Mouse (Mus musculus) gonadal fat pad, adult 2 months (tissue): ENCODE data around the gene Naxd. TPM values are rescaled to one million over a fixed set of nuclear protein-coding genes. Genes with fewer than 3 reads are reported as not detected.
"Not testable (repeated sequence)": the region's sequence is repeated elsewhere in the genome, so short reads cannot be mapped to it uniquely, and the experiment has no call there.

ENCODE experiments used
- DNase-seq: peaks from one replicate; pipeline ENCODE4 v3.0.0-alpha.2; 2012; ENCODE audit warnings: low read depth
- polyA plus RNA-seq: library from polyadenylated mRNA; depleted of rRNA; stranded (reverse); fragments of >200 nt; gene quantifications from 2 replicates; pipeline ENCODE4 v1.2.3, GENCODE M21; 2012

The Naxd gene
- polyA plus RNA-seq, 1 experiment, result 189 TPM

DNA sequence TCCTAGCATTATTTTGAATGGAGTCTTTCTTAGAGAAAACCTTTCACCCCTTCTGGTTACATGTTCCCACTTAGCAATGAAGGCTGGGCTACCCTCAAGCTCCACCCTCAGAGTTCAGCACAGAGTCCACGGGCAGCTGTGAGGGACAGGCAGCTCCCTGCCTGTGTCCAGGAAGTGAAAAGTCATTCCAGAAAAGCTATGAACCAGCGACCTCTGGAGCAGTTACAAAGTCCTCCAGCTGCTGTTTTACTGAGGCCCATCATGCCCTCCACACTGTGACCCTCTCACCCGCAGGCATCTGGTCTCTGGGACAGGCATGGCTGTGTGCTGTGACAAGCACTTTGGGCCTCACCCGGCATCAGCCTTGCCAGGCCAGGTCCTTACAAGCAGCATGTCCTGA is 24.2 kb upstream of the Naxd start:
- no peak for DNase-seq

DNA sequence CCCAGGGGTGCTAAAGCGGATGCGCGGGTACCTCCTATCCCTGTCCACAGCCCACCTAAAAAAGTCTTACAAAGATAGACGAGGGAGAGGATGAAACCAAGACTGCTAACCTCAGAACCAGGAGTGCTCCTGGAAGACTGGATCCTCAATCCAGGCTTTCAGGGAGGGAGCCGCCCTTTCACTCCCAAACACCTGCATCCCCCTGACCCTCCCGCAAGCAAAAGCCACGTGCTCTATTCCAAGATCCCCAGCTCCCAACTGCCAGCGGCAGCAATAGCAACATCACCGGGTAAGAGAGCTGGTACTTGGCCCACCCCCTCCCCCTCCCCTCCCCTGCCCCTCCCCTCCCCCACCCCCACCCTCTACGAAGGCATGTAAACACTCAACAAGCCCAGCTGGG is 21.9 kb upstream of the Naxd start:
- DNase-seq, result no peak

DNA sequence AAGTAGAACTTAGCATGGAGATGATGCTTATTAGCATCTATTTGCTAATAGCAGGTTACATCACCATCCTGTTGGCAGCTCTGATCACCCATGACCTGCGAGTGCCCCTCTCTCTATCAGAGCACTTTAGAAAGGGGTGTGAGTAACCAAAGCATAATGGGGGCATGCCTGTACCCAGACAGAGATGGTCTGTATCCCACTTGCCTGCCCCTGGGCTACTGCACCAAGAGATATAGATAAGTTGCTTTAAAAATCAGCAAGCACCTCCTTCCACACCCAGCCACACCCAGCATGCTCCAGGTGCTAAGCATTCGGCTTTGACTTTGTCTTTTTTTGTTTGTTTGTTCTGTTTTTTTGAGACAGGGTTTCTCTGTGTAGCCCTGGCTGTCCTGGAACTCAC is 21.4 kb upstream of the Naxd start:
- no peak for DNase-seq

DNA sequence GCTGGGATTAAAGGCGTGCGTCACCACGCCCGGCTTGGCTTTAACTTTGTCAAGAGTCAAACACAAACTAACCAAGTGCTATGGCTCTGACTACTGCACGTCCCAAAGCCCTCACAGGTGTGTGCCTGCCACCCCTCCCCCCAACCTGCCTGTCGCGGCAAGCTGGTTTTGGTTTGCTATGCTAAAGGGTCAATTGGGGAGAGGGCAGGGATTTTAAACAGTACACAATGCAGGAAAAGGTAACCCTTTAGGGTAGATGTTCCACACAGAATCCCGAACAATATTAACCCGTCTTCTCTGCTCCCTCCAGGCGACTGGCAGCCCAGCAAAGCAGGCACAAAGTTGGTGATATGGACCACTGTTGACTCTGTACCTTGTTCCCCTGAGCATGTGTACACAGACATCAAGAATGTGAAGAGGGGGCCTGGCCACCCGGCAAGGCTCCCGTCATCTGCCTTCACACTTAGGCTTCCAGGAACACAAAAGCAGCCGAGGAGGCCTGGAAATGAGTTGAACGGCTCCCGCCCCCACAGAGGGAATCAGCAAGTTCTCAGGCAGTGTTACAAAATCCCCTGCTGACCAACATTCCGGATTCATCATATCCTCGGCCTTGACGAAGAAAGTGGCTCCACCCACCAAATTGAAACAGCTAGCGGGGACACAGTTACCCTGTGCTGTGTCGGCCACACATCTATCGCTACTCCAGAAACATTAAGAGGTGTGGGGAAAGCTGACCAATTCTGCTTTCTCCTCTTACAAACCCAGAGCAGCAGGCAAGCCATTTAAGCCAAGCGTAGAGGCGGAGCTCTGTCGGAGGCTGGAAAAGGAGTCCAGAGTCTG is 20.7 kb upstream of the Naxd start:
- DNase-seq, result no peak

DNA sequence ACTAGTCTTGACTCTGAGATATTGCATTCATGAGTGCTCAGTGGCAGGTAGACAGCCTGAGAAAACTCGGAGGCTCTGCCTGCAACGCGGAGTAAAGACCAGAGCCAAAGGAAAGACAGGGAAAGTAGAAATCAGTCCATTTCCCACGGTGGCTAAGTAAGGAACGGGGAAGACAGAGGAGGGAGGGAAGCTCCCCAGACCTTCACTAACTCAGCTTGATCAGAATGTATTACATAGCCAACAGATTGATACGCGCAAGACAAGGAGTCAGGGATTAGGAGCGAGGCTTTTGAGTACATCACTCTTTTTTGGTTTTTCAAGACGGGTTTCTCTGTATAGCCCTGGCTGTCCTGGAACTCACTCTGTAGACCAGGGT is 20.1 kb upstream of the Naxd start:
- no peak for DNase-seq

DNA sequence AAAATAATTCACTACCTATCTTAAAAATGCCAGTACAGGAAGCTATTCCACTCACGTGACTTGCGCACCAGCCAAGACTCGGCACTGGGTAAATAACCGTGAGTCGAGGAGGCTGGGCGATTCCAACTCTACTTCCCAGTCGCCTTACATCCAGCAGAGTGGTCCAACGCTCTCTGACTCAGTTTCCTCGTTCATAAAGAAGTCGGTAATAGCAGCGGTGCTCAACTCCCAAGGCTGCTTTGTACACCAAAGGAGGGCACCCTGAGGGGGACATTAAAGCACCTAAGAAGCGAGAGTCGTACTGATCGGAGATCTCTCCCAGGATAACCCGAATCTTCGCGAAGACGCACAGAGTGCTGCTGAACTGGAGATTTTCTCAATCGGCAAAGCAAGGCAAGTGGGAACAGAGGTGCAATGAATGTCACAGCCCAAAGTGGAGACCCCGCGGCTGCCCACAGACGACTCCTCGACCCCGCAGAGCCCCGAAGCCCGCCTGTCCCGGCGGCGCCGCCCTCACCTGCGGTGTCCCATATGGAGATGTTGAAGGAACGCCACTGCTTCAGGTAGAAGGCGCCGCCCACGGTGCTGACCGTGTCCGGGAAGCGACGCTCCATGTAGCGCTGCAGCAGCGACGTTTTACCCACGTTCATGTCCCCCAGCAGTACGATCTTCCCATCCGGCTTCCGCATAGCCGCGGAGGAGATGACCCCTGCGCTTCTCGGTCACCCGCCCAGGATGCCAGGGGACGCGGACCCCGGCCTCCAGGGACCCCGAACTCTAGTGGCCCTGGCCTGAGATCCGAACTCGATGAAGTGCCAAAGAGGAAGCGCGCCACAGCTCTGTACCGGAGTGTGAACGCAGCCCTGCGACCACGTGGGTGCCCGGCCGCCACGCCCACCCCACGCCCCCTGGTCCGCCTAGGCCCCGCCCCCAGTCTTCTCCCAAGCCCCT is 19.2 kb upstream of the Naxd start, which contains the start of gene Rab20:
Gene Rab20 (minus strand): TSS at position 900 of the 951 bp plus-strand sequence.
- no peak for DNase-seq

DNA sequence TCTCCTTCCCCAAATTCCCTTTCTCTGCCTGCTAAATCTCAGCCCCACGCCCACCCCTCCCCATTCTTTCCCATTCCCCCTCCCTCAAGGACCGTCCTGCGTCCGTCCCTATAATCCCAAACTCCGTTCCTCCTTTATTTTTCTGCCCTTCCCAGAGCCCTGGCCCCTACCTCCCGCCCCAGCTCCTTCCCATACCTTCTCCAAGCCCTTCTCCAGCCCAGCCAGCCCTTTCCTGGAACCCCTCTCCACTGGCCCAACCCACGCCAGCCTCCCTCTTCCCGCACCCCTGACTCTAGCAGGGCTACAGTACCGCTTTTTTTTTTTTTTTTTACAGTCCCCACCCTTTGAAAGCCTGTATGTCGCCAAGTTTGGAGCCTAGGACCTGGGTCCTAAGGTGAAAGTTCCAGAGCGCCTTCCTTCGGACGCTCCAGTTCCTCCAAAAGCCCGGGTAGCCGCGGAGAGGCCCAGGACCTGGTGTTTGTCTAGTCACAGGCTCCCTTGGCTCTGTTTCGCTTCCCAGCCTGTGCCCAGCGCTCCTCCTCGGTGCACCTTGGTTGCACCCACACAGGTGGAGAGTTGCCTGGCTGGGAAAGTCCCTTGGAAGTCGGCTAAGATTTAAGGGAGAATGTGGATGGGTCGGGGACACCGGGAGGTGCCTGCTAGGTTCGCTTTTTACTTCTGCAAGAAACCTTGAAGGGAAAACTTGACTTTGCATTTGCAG is 18.3 kb upstream of the Naxd start:
- no peak for DNase-seq

DNA sequence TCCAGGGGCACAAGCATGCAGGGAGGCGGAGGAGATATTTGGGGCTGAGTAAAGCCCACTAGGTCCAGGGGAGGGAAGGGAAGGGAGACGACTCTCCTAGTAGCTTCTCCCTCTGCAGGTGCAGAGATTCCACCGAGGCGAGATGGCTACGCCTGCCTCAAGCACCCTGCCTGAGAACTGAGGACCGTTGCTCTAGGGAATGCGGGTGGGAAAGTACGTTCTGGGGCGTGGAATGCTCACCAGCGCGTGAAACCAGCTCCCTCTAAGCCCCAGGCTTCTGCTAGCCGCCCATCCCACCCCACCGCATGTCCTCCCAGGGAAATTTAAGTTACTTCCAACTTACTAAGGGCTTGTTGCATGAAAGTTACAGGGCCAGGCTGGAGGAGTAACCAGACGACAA is 17.7 kb upstream of the Naxd start:
- DNase-seq, result no peak

DNA sequence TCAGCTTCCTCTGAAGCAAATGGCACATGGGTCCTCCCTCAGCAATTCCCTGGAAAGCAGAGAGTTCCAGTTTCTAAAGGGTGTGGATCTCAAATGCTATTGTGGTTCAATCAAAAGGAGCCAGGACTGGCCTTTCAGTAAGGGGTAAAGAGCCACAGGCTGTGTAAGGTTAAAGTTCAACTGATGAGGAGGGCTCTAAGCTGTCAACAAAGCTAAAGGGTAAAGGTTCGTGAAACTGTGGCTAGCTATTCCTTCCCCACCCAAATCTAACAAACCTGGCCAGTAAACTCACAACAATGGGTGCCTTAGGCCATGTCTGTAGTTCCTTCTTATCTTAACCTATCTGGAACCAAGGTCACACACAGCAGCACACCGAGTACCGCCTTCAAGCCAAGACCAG is 15.4 kb upstream of the Naxd start:
- no peak for DNase-seq

DNA sequence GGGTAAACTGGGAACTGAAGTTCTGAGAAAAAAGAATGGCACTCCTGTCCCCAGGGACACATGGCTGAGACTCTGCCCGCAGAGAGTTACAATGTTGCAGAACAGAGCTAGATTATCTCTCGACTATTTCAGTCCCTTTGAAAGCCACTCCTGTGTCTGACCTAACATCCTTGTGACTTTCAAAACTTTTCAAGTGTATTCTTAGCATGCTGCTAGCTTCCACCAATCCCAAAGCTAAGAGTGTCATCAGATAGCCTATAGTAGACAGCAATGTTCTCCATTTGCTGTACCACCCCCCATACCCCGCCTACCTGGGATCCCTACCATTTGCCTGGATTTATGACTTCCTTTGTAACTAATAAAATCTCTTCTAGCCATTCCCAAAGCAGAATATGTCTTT is 14.8 kb upstream of the Naxd start:
- no peak for DNase-seq

DNA sequence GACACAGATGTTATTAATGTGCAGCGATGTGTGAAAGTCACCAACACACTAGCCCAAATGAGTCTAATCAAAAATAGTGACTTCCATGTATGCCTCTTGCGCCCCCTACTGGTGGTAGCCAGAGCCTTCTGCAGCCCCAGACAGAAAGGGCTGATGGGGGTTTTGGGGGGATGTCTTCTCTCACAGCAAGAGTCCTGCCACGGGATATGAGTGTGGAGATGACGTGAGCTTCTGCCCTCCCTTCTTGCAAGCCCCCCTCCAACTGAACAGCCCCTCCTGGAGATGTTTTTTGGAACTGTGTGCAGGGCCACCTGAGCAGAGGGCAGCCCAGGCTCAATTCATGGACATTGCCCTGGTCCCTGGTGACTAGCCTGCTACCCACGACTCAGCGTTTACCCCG is 11.2 kb upstream of the Naxd start:
- DNase-seq, result no peak

DNA sequence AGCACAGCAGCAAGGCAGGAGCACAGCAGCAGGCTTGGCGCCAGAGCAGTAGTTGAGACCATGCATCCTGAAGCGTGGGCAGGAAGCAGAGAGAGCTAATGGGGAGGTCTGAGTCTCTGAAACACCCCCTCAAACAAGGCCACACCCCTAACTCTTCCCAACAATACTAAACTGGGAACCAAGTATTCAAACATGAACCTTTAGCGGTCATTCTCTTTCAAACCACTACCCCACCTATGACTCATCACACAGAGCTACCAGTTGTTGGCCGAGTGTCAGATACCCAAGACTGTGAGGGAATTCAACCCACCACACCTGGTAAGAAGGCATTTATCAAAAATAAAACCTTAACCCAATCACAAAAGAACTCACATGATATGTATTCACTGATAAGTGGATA is 10.1 kb upstream of the Naxd start:
- no peak for DNase-seq

DNA sequence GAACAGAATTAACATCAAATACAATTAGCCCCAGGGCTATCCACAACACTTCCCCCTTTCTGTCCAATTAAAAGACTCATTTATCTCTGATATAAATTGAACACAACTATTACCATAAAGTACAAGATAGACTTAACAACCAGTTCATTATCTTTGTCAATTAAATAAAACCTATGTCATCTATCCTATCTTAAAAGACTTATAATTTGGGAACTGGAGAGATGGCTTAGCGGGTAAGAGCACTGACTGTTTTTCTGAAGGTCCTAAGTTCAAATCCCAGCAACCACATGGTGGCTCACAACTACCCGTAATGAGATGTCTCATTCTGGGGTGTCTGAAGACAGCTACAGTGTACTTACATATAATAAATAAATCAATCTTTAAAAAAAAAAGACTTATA is 5.0 kb upstream of the Naxd start:
- DNase-seq, result not testable (repeated sequence)

DNA sequence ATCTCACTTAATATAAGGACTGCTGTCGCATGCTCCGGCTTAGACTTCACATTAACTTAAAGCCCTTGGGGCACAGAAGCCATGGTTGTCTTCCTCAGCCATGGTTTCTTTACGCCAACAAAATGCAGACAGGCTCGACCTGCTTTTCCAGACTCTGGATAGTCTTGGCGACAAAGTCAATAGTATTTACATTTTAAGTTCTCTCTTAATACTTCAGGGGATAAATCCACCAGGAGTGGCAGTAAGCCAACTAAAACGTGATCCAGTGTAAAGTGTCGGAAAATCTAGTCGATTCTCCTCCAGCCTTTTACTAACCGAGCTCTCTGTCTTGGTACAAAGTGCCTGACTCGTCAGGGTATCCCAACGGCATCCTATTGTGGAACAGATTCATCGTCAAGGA is 975 bp downstream of the Naxd start:
- DNase-seq, result no peak

DNA sequence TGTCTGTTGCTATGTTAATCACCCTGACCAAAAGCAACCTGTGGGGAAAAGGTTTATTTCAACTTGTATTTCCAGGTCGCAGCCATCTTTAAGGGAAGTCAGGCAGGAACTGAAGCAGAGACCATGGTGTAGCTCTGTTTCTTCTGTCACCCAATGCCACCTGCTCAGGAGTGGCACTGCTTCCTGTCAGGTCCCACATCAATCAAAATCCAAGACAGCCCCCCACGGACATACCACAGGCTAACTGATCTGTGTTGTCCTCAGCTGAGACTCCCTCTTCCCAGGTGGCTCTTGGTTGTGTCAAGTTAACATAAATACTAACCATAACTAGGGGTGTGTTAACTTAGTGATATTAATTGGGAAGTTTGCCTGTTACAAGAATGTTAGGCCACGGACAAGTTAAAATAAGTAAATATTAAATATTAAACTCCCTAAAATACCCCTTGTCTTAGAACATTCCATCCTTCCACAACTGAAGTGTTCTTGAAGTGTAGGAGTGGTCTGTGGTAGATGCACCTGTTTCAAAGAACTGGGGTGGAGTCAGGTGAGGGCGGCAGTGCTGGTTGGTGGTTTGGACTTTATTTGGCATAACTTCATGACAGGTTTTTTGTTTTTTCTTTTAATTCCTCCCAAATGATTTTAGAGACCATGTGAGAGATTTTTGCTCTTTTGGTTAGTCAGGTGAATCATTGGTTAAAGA is 1.6 kb downstream of the Naxd start:
- no peak for DNase-seq

DNA sequence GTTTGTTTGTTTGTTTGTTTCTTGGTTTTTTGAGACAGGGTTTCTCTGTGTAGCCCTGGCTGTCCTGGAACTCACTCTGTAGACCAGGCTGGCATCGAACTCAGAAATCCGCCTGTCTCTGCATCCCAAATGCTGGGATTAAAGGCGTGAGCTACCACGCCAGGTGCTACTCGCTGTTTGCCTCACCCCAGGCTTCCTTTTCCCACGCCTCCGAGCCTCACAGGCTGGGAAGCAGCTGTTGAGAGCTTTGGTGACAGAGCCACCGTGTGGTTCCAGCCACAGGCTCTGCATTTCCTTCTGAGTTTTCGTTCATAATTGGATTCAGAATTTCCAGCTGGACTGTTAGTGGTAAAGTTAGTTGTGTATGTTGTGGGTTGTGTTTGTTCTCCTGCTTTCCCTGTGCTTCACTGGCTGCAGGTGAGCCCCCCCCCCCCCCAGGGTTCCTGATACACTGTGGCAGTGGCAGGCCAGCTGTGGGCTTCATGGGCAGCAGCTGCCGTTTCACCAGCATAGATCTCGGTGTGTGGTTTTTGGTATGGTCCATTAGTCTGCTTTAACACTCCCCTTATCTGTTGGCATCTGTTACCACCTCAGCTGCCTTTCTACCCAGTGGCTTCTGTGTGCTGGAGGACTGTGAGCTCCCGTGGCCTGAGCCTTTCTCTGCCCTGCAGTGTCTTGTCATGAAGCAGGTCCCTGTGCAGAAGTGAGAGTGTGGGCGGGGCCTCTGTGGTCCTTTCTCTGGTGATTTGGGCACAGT is 6.3 kb downstream of the Naxd start:
- no peak for DNase-seq

DNA sequence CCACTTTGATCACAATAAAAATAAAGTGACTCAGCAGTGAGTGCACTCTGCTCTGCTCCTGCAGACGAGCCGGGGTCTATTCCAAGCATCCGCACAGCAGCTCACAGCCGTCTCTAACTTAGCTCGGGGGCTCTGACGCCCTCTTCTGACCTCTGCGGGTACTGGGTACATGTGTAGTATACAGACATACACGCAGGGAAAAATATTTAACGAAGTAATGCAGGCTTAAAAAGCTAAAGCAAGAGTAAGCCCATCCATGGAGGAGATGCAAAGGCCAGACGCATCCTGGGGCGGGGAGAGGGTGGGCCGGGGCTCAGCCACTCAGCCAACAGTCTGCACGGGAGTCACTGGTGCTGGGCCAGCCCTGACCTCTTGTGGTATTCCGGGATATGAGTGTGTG is 8.8 kb downstream of the Naxd start:
- DNase-seq, result no peak

DNA sequence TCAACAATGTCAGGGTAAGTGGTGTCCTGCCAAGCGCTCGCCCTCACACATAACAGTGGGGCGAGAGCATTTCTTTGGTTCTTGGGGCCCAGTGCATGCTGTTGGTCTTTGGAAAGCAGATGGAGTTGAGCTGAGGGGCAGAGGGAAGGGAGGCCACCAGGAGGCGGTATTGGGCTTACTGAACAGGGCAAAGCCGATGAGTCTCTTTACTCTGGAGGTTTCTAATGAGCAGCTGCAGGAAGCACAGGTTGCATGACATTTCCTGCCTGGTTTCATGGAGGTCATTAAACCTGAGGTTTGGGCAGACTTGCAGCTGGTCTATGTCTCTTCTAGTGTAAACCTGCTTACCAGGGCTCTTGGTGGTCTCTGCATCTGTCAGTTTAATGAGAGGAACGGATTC is 9.5 kb downstream of the Naxd start:
- DNase-seq, result no peak

DNA sequence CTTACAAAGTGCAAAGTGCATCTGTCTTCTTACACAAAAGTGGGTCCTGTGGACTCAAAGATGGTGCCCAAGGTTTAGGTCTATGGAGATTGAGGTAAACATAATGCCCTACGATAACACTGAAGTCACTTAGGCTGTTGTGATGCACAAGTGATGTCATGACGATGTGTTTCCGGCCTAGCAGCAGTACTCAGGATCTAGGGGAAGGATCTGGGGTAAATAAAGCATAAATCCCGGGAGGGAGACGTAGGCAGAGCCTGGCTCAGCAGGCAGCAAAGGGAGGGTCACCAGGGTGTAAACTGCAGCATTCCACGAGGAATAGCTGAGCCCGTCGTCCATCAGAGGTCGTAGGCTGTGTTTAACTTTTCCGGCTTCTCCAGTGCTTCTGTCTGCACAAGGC is 11.6 kb downstream of the Naxd start:
- DNase-seq, result no peak

DNA sequence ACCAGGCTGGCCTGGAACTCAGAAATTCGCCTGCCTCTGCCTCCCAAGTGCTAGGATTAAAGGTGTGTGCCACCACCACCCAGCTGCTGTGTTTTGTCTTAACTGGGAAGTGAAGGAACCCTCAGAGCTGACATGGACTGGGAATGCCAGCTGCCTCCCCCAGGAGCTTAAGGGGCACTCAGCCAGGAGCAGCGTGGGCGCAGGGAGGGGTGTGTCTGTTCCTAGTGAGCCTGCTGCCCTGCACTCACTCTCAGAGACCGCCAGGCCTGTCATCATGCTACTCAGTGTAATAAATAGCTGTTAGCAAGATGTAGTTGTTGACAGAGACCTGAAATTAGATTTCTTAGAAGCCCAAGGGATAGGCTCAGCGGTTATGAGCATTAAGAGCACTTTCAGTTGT is 13.7 kb downstream of the Naxd start:
- no peak for DNase-seq

DNA sequence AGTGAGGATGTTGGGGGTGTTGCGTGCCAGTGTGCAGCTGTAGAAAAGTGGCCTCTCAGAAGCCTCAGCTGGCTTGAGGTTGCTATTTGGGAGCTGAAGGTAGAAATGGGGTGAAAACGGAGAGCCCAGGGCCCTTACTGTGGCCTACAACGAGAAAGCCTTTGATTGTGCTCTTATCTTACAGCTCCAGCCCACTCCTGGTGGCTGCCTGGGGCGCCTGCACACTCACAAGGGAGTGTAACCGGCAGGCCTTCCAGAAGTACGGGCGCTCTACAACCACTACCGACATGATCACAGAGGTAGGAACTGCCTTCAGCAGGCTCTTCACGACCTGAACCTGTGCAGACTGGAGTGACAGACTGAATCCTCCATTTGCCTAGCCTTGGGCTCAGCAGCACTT is 15.4 kb downstream of the Naxd start:
- no peak for DNase-seq
